Mouse (Mus musculus): Measurements from ENCODE around the gene Cfap300. TPM values are rescaled to one million over a fixed set of nuclear protein-coding genes. Genes with fewer than 3 reads are reported as not detected.
A peak's percentile ranks its signal among the peaks of the same experiment; 100 is the strongest.

Cfap300 gene
- polyA plus RNA-seq, 1 experiment from 2014 or later, result 14.3 TPM

GRCm38 (mm10) chr9:7990897-7991296, 51.7 kb downstream of the Cfap300 start:
- H3K9ac ChIP-seq (replicated peaks; ENCODE audit: low read length), result no peak overlapping the region
- peaks cover 53% of the 10 kb centered on the region for H3K36me3 ChIP-seq (ENCODE audit: insufficient read depth, low read length)
- no peak overlapping the region for H3K4me2 ChIP-seq (replicated peaks; ENCODE audit: low read depth, low read length)
- H3K27ac ChIP-seq (ENCODE audit: low read length), result no peak overlapping the region
- H3K4me1 ChIP-seq (ENCODE audit: insufficient read depth, low read length), result peaks cover 5% of the 10 kb centered on the region; the same call in 1 of the 2 replicates
- H3K27me3 ChIP-seq (ENCODE audit: insufficient read depth, low read length), result no peaks in the 10 kb centered on the region
- H3K4me3 ChIP-seq (ENCODE audit: low read length), result no peak overlapping the region
- no peak for ATAC-seq (ENCODE audit: low FRiP score, low TSS enrichment)
- 85% methylated on average over 4 of the region's 4 CpGs for WGBS
- H3K9me3 ChIP-seq (ENCODE audit: low read length), result no peaks in the 10 kb centered on the region

- Histone ChIP-seq H3K4me3 (ENCODE audit: low read length) (no peak overlapping the region), H3K27me3 (ENCODE audit: insufficient read depth, low read length) (no peaks in the 10 kb centered on the region), H3K36me3 (ENCODE audit: insufficient read depth, low read length) (peaks cover 36% of the 10 kb centered on the region), H3K9ac (replicated peaks; ENCODE audit: low read length) (no peak overlapping the region), H3K4me2 (replicated peaks; ENCODE audit: low read depth, low read length) (no peak overlapping the region), H3K4me1 (ENCODE audit: insufficient read depth, low read length) (peaks cover 12% of the 10 kb centered on the region; the same call in 1 of the 2 replicates), H3K9me3 (ENCODE audit: low read length) (no peaks in the 10 kb centered on the region), H3K27ac (ENCODE audit: low read length) (no peak overlapping the region)
- no peak for ATAC-seq (ENCODE audit: low FRiP score, low TSS enrichment)
- 71% methylated on average over 5 of the region's 5 CpGs for WGBS
Observed at GRCm38 (mm10) chr9:7987119-7987518, 55.5 kb downstream of the Cfap300 start.

GRCm38 (mm10) chr9:7984287-7984686, 58.3 kb downstream of the Cfap300 start:
- Histone ChIP-seq H3K36me3 (ENCODE audit: insufficient read depth, low read length) (peaks cover 30% of the 10 kb centered on the region), H3K4me1 (ENCODE audit: insufficient read depth, low read length) (peaks cover 8% of the 10 kb centered on the region; the same call in 1 of the 2 replicates), H3K27me3 (ENCODE audit: insufficient read depth, low read length) (no peaks in the 10 kb centered on the region), H3K9me3 (ENCODE audit: low read length) (no peaks in the 10 kb centered on the region), H3K4me2 (replicated peaks; ENCODE audit: low read depth, low read length) (no peak overlapping the region), H3K27ac (ENCODE audit: low read length) (no peak overlapping the region), H3K4me3 (ENCODE audit: low read length) (no peak overlapping the region), H3K9ac (replicated peaks; ENCODE audit: low read length) (no peak overlapping the region)
- ATAC-seq (ENCODE audit: low FRiP score, low TSS enrichment), result no peak
- 69% methylated on average over 4 of the region's 4 CpGs for WGBS

GRCm38 (mm10) chr9:7983665-7984064, 59.0 kb downstream of the Cfap300 start:
- H3K4me1 ChIP-seq (ENCODE audit: insufficient read depth, low read length), result peaks cover 9% of the 10 kb centered on the region; the same call in 1 of the 2 replicates
- no peak overlapping the region for H3K27ac ChIP-seq (ENCODE audit: low read length)
- H3K4me2 ChIP-seq (replicated peaks; ENCODE audit: low read depth, low read length), result no peak overlapping the region
- H3K4me3 ChIP-seq (ENCODE audit: low read length), result no peak overlapping the region
- no peaks in the 10 kb centered on the region for H3K9me3 ChIP-seq (ENCODE audit: low read length)
- 28% methylated on average over 2 of the region's 2 CpGs for WGBS
- ATAC-seq (ENCODE audit: low FRiP score, low TSS enrichment), result no peak
- H3K36me3 ChIP-seq (ENCODE audit: insufficient read depth, low read length), result peaks cover 26% of the 10 kb centered on the region
- no peak overlapping the region for H3K9ac ChIP-seq (replicated peaks; ENCODE audit: low read length)
- H3K27me3 ChIP-seq (ENCODE audit: insufficient read depth, low read length), result no peaks in the 10 kb centered on the region

GRCm38 (mm10) chr9:7980162-7980561, 62.5 kb downstream of the Cfap300 start:
- H3K27ac ChIP-seq (ENCODE audit: low read length), result no peak overlapping the region

GRCm38 (mm10) chr9:7979153-7979916, 63.3 kb downstream of the Cfap300 start:
- Histone ChIP-seq H3K27me3 (ENCODE audit: insufficient read depth, low read length) (no peaks in the 10 kb centered on the region), H3K9ac (replicated peaks; ENCODE audit: low read length) (no peak overlapping the region), H3K36me3 (ENCODE audit: insufficient read depth, low read length) (peaks cover 13% of the 10 kb centered on the region), H3K9me3 (ENCODE audit: low read length) (no peaks in the 10 kb centered on the region), H3K4me1 (ENCODE audit: insufficient read depth, low read length) (0 out of 2 replicates have a peak, but pooled peaks cover 11% of the 10 kb centered on the region), H3K27ac (ENCODE audit: low read length) (no peak overlapping the region), H3K4me2 (replicated peaks; ENCODE audit: low read depth, low read length) (no peak overlapping the region), H3K4me3 (ENCODE audit: low read length) (no peak overlapping the region)
- WGBS, result 82% methylated on average over 11 of the region's 11 CpGs
- no peak for ATAC-seq (ENCODE audit: low FRiP score, low TSS enrichment)

More at GRCm38 (mm10) chr9:7980162-7980561, 62.5 kb downstream of the Cfap300 start:
- ATAC-seq (ENCODE audit: low FRiP score, low TSS enrichment), result no peak
- H3K36me3 ChIP-seq (ENCODE audit: insufficient read depth, low read length), result peaks cover 13% of the 10 kb centered on the region
- no peaks in the 10 kb centered on the region for H3K27me3 ChIP-seq (ENCODE audit: insufficient read depth, low read length)
- no peaks in the 10 kb centered on the region for H3K9me3 ChIP-seq (ENCODE audit: low read length)
- no peak overlapping the region for H3K9ac ChIP-seq (replicated peaks; ENCODE audit: low read length)
- no peak overlapping the region for H3K4me2 ChIP-seq (replicated peaks; ENCODE audit: low read depth, low read length)
- H3K4me1 ChIP-seq (ENCODE audit: insufficient read depth, low read length), result peaks cover 12% of the 10 kb centered on the region; the same call in 1 of the 2 replicates
- whole genome bisulfite sequencing, result 69% methylated on average over 2 of the region's 2 CpGs
- no peak overlapping the region for H3K4me3 ChIP-seq (ENCODE audit: low read length)

- 67% methylated on average over 3 of the region's 3 CpGs for WGBS
- Histone ChIP-seq H3K4me2 (replicated peaks; ENCODE audit: low read depth, low read length) (no peak overlapping the region), H3K27me3 (ENCODE audit: insufficient read depth, low read length) (no peaks in the 10 kb centered on the region), H3K4me3 (ENCODE audit: low read length) (no peak overlapping the region), H3K9ac (replicated peaks; ENCODE audit: low read length) (no peak overlapping the region), H3K27ac (ENCODE audit: low read length) (no peak overlapping the region), H3K9me3 (ENCODE audit: low read length) (no peaks in the 10 kb centered on the region), H3K4me1 (ENCODE audit: insufficient read depth, low read length) (0 out of 2 replicates have a peak, but pooled peaks cover 6% of the 10 kb centered on the region), H3K36me3 (ENCODE audit: insufficient read depth, low read length) (peaks cover 19% of the 10 kb centered on the region)
- ATAC-seq (ENCODE audit: low FRiP score, low TSS enrichment), result no peak
Observed at GRCm38 (mm10) chr9:7978502-7978901, 64.1 kb downstream of the Cfap300 start.

GRCm38 (mm10) chr9:7977587-7977986, 65.0 kb downstream of the Cfap300 start:
- Histone ChIP-seq H3K27me3 (ENCODE audit: insufficient read depth, low read length) (no peaks in the 10 kb centered on the region), H3K4me2 (replicated peaks; ENCODE audit: low read depth, low read length) (no peak overlapping the region), H3K9me3 (ENCODE audit: low read length) (no peaks in the 10 kb centered on the region), H3K4me3 (ENCODE audit: low read length) (no peak overlapping the region), H3K9ac (replicated peaks; ENCODE audit: low read length) (no peak overlapping the region), H3K27ac (ENCODE audit: low read length) (peak overlapping the region; percentile 9; the same call in 1 of the 2 replicates), H3K4me1 (ENCODE audit: insufficient read depth, low read length) (0 out of 2 replicates have a peak, but pooled peaks cover 6% of the 10 kb centered on the region), H3K36me3 (ENCODE audit: insufficient read depth, low read length) (peaks cover 28% of the 10 kb centered on the region)
- peak; percentile 83; the same call in 1 of the 2 replicates for ATAC-seq (ENCODE audit: low FRiP score, low TSS enrichment)
- 54% methylated on average over 5 of the region's 5 CpGs for WGBS

GRCm38 (mm10) chr9:7971993-7972392, 70.6 kb downstream of the Cfap300 start:
- 63% methylated on average over 2 of the region's 2 CpGs for WGBS
- no peaks in the 10 kb centered on the region for H3K9me3 ChIP-seq (ENCODE audit: low read length)
- no peak for ATAC-seq (ENCODE audit: low FRiP score, low TSS enrichment)
- H3K4me2 ChIP-seq (replicated peaks; ENCODE audit: low read depth, low read length), result no peak overlapping the region
- no peak overlapping the region for H3K9ac ChIP-seq (replicated peaks; ENCODE audit: low read length)
- H3K27me3 ChIP-seq (ENCODE audit: insufficient read depth, low read length), result no peaks in the 10 kb centered on the region
- peaks cover 30% of the 10 kb centered on the region for H3K36me3 ChIP-seq (ENCODE audit: insufficient read depth, low read length)
- H3K4me3 ChIP-seq (ENCODE audit: low read length), result no peak overlapping the region
- H3K27ac ChIP-seq (ENCODE audit: low read length), result no peak overlapping the region
- H3K4me1 ChIP-seq (ENCODE audit: insufficient read depth, low read length), result 0 out of 2 replicates have a peak, but pooled peaks cover 8% of the 10 kb centered on the region
